Mouse (Mus musculus) forebrain, postnatal 0 days (tissue): ENCODE measurements around the gene Dvl2. TPM values are rescaled to one million over a fixed set of nuclear protein-coding genes. Genes with fewer than 3 reads are reported as not detected.

Experiments
- ATAC-seq: fragments of 200-750 bp; cut with Nextera tagmentation; 2 replicates; pipeline ENCODE4 v1.8.0; 2017; ENCODE audit warnings: mild to moderate bottlenecking, moderate library complexity
- DNase-seq: peaks from one replicate; pipeline ENCODE4 v3.0.0-alpha.2; 2015
- H3K27ac ChIP-seq: fragments of 300-500 bp; sonication (generic); 2 replicates; pipeline ENCODE4 v1.5.1; 2014; ENCODE audit warnings: low read depth, mild to moderate bottlenecking, antibody characterized with exemption, low read length, moderate library complexity, mixed read lengths
- H3K27me3 ChIP-seq: fragments of 300-500 bp; sonication (generic); 2 replicates; pipeline ENCODE4 v1.6.1; 2014; ENCODE audit warnings: mild to moderate bottlenecking, low read length, mixed read lengths; ENCODE audit not compliant: insufficient read depth
- H3K36me3 ChIP-seq: fragments of 300-500 bp; sonication (generic); 2 replicates; pipeline ENCODE4 v1.6.1; 2014; ENCODE audit warnings: mild to moderate bottlenecking, moderate library complexity; ENCODE audit not compliant: insufficient read depth
- H3K4me1 ChIP-seq: fragments of 300-500 bp; sonication (generic); 2 replicates; pipeline ENCODE4 v1.6.1; 2014; ENCODE audit warnings: antibody characterized with exemption; ENCODE audit not compliant: insufficient read depth
- H3K4me2 ChIP-seq: fragments of 300-500 bp; sonication (generic); 2 replicates; pipeline ENCODE4 v1.6.1; 2014; ENCODE audit warnings: low read depth, mild to moderate bottlenecking, moderate library complexity
- H3K4me3 ChIP-seq: fragments of 300-500 bp; sonication (generic); 2 replicates; pipeline ENCODE4 v1.5.1; 2014; ENCODE audit warnings: low read depth, low read length, mixed read lengths
- H3K9ac ChIP-seq: fragments of 300-500 bp; sonication (generic); 2 replicates; pipeline ENCODE4 v1.6.1; 2014; ENCODE audit warnings: mild to moderate bottlenecking
- H3K9me3 ChIP-seq: fragments of 300-500 bp; sonication (generic); 2 replicates; pipeline ENCODE4 v1.6.1; 2016; ENCODE audit warnings: low read length
- CTCF ChIP-seq: sonication (generic); IDR thresholded peaks from 2 replicates; pipeline ENCODE4 v1.5.1; 2016; ENCODE audit warnings: antibody characterized with exemption, control low read depth, low read depth
- WGBS: fragments of 180-500 bp; shearing (Covaris S2); extraction: QIAGEN DNeasy Blood & Tissue Kit; methylation state at CpG from one replicate; pipeline ENCODE4 v1.1.7; 2014; 5-methylcytosine and 5-hydroxymethylcytosine counted together
- polyA plus RNA-seq: library from polyadenylated mRNA; unstranded; fragments of >200 nt; fragmentation: Nextera tagmentation; extraction: Ambion mirVana; gene quantifications from 2 replicates; pipeline ENCODE4 v1.2.1, GENCODE M21; 2015
- total RNA-seq: library from RNA; depleted of rRNA; stranded (reverse); fragments of >200 nt; gene quantifications from 2 replicates; pipeline ENCODE4 v1.2.3, GENCODE M21; 2014

The Dvl2 gene
- total and polyA plus RNA-seq, 2 experiments from 2014 or later = 15.7 to 43.9 TPM

DNA sequence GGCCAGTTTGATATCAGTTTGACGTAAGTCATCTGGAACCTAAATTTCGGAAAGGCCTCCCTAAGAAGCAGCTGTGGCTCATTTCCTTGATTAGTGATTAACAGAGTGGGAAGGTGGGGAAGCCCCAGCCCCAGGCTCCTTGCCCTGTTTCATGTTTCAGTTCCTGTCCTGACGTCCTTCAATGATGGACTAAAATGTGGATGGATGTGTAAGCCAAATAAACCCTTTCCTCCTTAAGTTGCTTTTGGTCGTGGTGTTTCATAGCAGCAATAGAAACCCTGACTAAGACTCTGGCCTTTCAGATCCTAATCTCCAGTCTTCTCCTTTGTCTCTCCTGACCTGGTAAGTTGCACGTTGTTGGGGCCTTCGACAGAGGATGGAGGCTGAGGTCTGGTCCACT, 30.2 kb upstream of the Dvl2 start:
- Histone ChIP-seq H3K27me3 (peaks cover 23% of the 10 kb centered on the region), H3K4me2 (no peak overlapping the region), H3K4me1 (0 out of 2 replicates have a peak, but pooled peaks cover 3% of the 10 kb centered on the region), H3K4me3 (no peak overlapping the region), H3K36me3 (peaks cover 64% of the 10 kb centered on the region), H3K9ac (no peak overlapping the region), H3K9me3 (no peaks in the 10 kb centered on the region), H3K27ac (no peak overlapping the region)
- WGBS = 90% methylated on average over 6 of the region's 6 CpGs
- TF ChIP-seq CTCF = no peak
- ATAC-seq (no peak), DNase-seq (no peak)

DNA sequence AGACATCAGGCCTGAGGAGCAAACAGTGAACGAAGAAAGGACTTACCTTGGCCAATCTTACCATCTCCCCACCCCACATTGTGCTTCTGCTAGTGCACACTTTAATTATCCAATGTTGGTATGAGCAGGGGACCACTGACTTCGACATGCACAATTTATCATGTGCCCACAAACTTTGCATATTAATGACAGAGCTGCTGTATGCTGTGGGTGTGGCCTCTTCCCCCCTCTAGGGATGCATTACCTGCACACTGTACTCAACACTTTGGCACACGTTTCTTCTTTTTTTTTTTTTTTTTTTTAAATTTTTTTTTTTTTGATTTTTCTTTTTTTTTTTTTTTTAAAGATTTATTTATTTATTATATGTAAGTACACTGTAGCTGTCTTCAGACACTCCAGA, 29.6 kb upstream of the Dvl2 start:
- Histone ChIP-seq H3K27ac (no peak overlapping the region), H3K9ac (no peak overlapping the region), H3K4me1 (0 out of 2 replicates have a peak, but pooled peaks cover 3% of the 10 kb centered on the region), H3K4me3 (no peak overlapping the region), H3K9me3 (no peaks in the 10 kb centered on the region), H3K36me3 (peaks cover 68% of the 10 kb centered on the region), H3K4me2 (no peak overlapping the region), H3K27me3 (peaks cover 18% of the 10 kb centered on the region; the same call in 1 of the 2 replicates)
- TF ChIP-seq CTCF = no peak
- ATAC-seq (no peak), DNase-seq (no peak)
- WGBS = 84% methylated on average over 3 of the region's 3 CpGs

- TF ChIP-seq CTCF = no peak
- no peaks in the 10 kb centered on the region for H3K9me3 ChIP-seq
- H3K36me3 ChIP-seq = peaks cover 60% of the 10 kb centered on the region
- no peaks in the 10 kb centered on the region for H3K27me3 ChIP-seq
- no peak overlapping the region for H3K9ac ChIP-seq
- H3K4me3 ChIP-seq = no peak overlapping the region
- 96% methylated on average over 2 of the region's 2 CpGs for WGBS
- peaks cover 3% of the 10 kb centered on the region; the same call in 1 of the 2 replicates for H3K4me1 ChIP-seq
- no peak overlapping the region for H3K27ac ChIP-seq
- no peak for ATAC-seq
- H3K4me2 ChIP-seq = no peak overlapping the region
- DNase-seq = no peak
Observed at GRCm38 (mm10) chr11:69974907-69975306, 25.5 kb upstream of the Dvl2 start.

- ATAC-seq (no peak), DNase-seq (no peak)
- WGBS = 90% methylated on average over 4 of the region's 4 CpGs
- Histone ChIP-seq H3K27ac (no peak overlapping the region), H3K36me3 (peaks cover 52% of the 10 kb centered on the region), H3K9me3 (no peaks in the 10 kb centered on the region), H3K4me2 (no peak overlapping the region), H3K9ac (no peak overlapping the region), H3K4me1 (peaks cover 3% of the 10 kb centered on the region; the same call in 1 of the 2 replicates), H3K4me3 (no peak overlapping the region), H3K27me3 (no peaks in the 10 kb centered on the region)
- TF ChIP-seq CTCF = no peak
Observed at GRCm38 (mm10) chr11:69976271-69976670, 24.1 kb upstream of the Dvl2 start.

DNA sequence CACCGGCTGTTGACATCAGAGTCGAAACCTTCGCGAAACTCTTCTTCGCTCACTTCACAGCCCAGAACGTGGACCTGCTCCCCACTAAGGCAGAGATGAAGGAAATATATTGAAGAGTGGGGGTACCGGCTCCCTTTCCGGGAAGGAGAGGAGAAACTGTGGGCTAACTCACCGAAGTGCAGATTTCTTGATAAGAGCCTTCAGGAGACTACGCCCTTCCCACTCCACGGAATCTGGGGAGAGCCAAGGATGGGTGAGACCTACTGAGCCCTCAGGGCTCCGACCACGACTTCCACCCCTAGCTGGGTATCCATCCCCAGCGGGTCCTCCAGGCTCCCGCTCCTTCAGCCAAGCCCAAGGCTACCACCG, 20.6 kb upstream of the Dvl2 start:
- Histone ChIP-seq H3K4me3 (peak overlapping the region; percentile 89), H3K36me3 (peaks cover 32% of the 10 kb centered on the region), H3K27ac (peak overlapping the region; percentile 99), H3K4me1 (peaks cover 14% of the 10 kb centered on the region), H3K27me3 (no peaks in the 10 kb centered on the region), H3K9me3 (no peaks in the 10 kb centered on the region), H3K9ac (peak overlapping the region; percentile 95), H3K4me2 (peak overlapping the region; percentile 89)
- no peak for TF ChIP-seq CTCF
- no peak for ATAC-seq
- 3% methylated on average over 16 of the region's 16 CpGs for WGBS
- no peak for DNase-seq

DNA sequence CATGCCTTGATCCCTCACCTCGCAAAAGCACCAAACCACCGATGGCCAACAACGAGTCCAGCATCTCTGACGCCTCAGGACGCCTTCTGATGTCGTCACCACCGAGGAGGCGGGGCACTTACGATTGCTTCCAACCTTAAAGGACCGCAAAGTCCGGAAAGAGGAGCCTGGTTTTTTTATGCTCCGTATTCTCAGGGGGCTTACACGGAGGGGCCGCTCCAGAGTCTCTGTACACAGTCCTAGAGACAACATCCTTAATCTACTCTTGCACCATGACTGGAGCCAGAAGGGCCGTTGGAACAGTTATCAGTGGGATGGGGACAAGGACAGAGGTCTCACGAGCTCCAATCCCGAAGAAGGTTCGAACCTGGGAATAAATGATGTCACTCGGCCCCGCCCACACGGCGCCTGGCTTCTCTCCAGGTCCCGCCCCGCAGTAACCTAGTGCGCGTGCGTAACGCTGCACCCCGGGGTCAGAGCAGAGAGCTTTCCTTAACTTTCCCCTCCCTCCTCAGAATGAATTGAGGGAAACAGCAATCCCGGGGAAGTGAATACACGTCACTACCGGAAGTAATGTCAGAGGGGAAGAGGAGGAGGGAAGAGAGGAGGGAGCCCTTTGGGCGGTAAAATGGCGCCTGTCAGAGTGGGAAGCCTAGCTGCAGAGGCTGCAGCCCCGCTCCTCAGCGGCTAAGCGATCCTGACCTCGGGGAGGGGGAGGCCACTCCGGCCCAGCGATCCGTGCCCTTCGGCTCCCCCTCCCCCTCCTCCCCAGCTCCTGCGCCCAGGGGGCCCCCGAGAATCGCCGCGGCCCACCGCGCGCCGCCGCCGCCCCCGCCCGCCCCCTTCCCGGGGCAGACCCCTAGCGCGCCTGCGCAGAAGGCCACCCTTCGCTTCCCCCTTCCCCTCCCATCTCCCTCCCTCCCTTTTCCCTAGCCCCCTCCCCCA, 19.9 kb upstream of the Dvl2 start:
- DNase-seq (peak; percentile 99), ATAC-seq (peak; percentile 96)
- H3K9me3 ChIP-seq = no peaks in the 10 kb centered on the region
- peak overlapping the region; percentile 99 for H3K27ac ChIP-seq
- no peaks in the 10 kb centered on the region for H3K27me3 ChIP-seq
- peak overlapping the region; percentile 89 for H3K4me2 ChIP-seq
- peak overlapping the region; percentile 95 for H3K9ac ChIP-seq
- H3K4me3 ChIP-seq = peak overlapping the region; percentile 89
- peaks cover 14% of the 10 kb centered on the region for H3K4me1 ChIP-seq
- peaks cover 31% of the 10 kb centered on the region for H3K36me3 ChIP-seq
- WGBS = under 1% methylated on average over 40 of the region's 60 CpGs
- no peak for TF ChIP-seq CTCF

- Histone ChIP-seq H3K4me2 (peak within 1 kb of the TSS; percentile 89), H3K36me3 (peaks cover 28% of the 10 kb centered on the region), H3K4me1 (peaks cover 14% of the 10 kb centered on the region), H3K4me3 (peak within 1 kb of the TSS; percentile 89), H3K27me3 (no peaks in the 10 kb centered on the region), H3K9me3 (no peaks in the 10 kb centered on the region), H3K9ac (peak within 1 kb of the TSS; percentile 95), H3K27ac (peak within 1 kb of the TSS; percentile 99)
- TF ChIP-seq CTCF = no peak
- DNase-seq (peak; percentile 28), ATAC-seq (no peak)
- under 1% methylated on average over 41 of the region's 43 CpGs for WGBS
Observed at GRCm38 (mm10) chr11:69981141-69981762, 19.1 kb upstream of the Dvl2 start, which contains the start of gene Ctdnep1. Gene Ctdnep1, plus strand, starts transcription at chr11:69981156.
